Mouse (Mus musculus) adrenal gland, postnatal 36 days (tissue): ENCODE results near the gene Boll. TPM values are rescaled to one million over a fixed set of nuclear protein-coding genes. Genes with fewer than 3 reads are reported as not detected.
A peak's percentile ranks its signal among the peaks of the same experiment; 100 is the strongest.

Experiments
- DNase-seq, 2 experiments: peaks; one replicate each; pipeline ENCODE4 v3.0.0; 2021; ENCODE audit warnings: mixed read lengths in 1 of 2
- total RNA-seq, 2 experiments: library from RNA; stranded (reverse); gene quantifications; 2 replicates each; pipeline ENCODE4 v1.2.3; 2021

The Boll gene
- total RNA-seq, 2 experiments from 2014 or later = 0.33 TPM; not detected in 1

GRCm38 (mm10) chr1:55237643-55238161, 125.6 kb downstream of the Boll start:
- peak; percentile 34 to 37 for DNase-seq

- peak; percentile 97 to 99 for DNase-seq
These were observed 126.2 kb downstream of the Boll start, which contains the start of gene Mars2 for GRCm38 (mm10) chr1:55236890-55237642. TSS of gene Mars2 (plus strand) at chr1:55237177.

- DNase-seq = no peak
These were observed 126.8 kb downstream of the Boll start for GRCm38 (mm10) chr1:55236487-55236886.

- DNase-seq = no peak
These were observed 128.3 kb downstream of the Boll start for GRCm38 (mm10) chr1:55234910-55235520.

- no peak for DNase-seq
These were observed 134.9 kb downstream of the Boll start for GRCm38 (mm10) chr1:55228256-55228884.

GRCm38 (mm10) chr1:55227376-55227775, 135.9 kb downstream of the Boll start:
- DNase-seq = no peak

GRCm38 (mm10) chr1:55226011-55226857, 137.0 kb downstream of the Boll start, which contains the start of gene Rftn2:
TSS of gene Rftn2 (minus strand) at chr1:55226782.
- peak; percentile 54 to 73 for DNase-seq

- DNase-seq = no peak
These were observed 137.9 kb downstream of the Boll start for GRCm38 (mm10) chr1:55225398-55225797.

GRCm38 (mm10) chr1:55224111-55224510, 139.2 kb downstream of the Boll start:
- no peak for DNase-seq

- no peak for DNase-seq
These were observed 140.2 kb downstream of the Boll start for GRCm38 (mm10) chr1:55223026-55223425.

GRCm38 (mm10) chr1:55221352-55221751, 141.9 kb downstream of the Boll start:
- DNase-seq = peak; percentile 31 to 66

- peak; percentile 62 to 69 for DNase-seq
These were observed 146.1 kb downstream of the Boll start for GRCm38 (mm10) chr1:55217191-55217590.

GRCm38 (mm10) chr1:55215185-55215813, 148.0 kb downstream of the Boll start:
- peak in 1 of 2 experiments; percentile 23 for DNase-seq

GRCm38 (mm10) chr1:55213936-55214335, 149.3 kb downstream of the Boll start:
- DNase-seq = no peak

- DNase-seq = no peak
These were observed 149.8 kb downstream of the Boll start for GRCm38 (mm10) chr1:55213475-55213874.

- DNase-seq = no peak
These were observed 150.5 kb downstream of the Boll start for GRCm38 (mm10) chr1:55212771-55213170.

- peak in 1 of 2 experiments; percentile 50 for DNase-seq
These were observed 152.2 kb downstream of the Boll start for GRCm38 (mm10) chr1:55211081-55211480.

GRCm38 (mm10) chr1:55210202-55210965, 152.9 kb downstream of the Boll start:
- peak in 1 of 2 experiments; percentile 49 for DNase-seq

- no peak for DNase-seq
These were observed 154.6 kb downstream of the Boll start for GRCm38 (mm10) chr1:55208500-55209140.

GRCm38 (mm10) chr1:55207561-55207960, 155.7 kb downstream of the Boll start:
- DNase-seq = peak; percentile 58 to 74
